Comparison of ENCODE assay signal across 8 mouse cellular contexts in the genomic region with DNA sequence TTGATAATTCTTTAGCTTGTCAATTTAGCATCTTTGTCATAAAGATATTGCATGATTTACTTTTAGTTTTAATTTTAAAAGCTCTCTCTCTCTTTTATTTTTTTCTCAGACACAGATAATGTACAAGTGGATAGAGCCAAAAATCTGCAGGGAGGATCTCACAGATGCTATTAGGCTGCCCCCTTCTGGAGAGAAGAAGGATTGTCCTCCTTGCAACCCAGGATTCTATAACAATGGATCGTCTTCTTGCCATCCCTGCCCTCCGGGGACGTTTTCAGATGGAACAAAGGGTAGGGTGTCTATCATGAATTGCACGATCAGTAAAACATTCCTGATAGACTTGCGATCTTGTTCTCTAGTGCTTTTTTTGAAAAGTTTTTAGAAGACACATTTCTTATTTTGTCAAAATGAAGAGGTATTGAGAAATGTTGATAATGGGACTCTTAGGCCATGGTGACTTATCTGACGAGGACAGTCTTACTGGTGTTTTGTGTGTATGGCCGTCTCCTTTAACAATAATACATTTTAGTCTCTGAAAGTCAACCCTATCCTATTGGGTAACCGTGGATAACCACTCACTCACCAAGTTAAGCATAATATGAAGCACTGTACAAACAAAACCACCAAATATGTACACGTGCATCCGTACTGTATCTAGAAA.
A peak's percentile ranks its signal among the peaks of the same experiment; 100 is the strongest.
DNase-seq lines count a peak whose midpoint lies in the region; ATAC-seq and TF ChIP-seq lines count a peak whose summit lies in the region.

No protein-coding gene starts in this region.

- no peaks in the 10 kb centered on the region for H3K9me3 ChIP-seq in G1E (replicated peaks)

- no peaks in the 10 kb centered on the region for H3K4me1 ChIP-seq in G1E (ENCODE audit: insufficient read depth, low read depth, low read length)

- H3K27me3 ChIP-seq in G1E (ENCODE audit: insufficient read depth, low read length), result no peaks in the 10 kb centered on the region

- no peaks in the 10 kb centered on the region for H3K36me3 ChIP-seq in G1E (replicated peaks)

- intact Hi-C loops in heart, postnatal 10 days (cut with DNase I), result loop anchor here (2.0 to 10.0 kb wide), 3 partner anchors 259 to 485 kb away; no protein-coding TSS in a partner anchor
- intact Hi-C loops in left cerebral cortex, adult 2 months (cut with DNase I), result loop anchor here (1.0 to 10.0 kb wide), 2 partner anchors 258 to 353 kb away; no protein-coding TSS in a partner anchor

- ATAC-seq in G1E (ENCODE audit: extremely low read depth, insufficient number of reproducible peaks, low FRiP score, poor library complexity, severe bottlenecking), result no peak

- DNase-seq in heart, postnatal 10 days, result peak; percentile 24 to 47
- no peak for DNase-seq in heart, adult 11 months
- no peak for DNase-seq in G1E (ENCODE audit: low spot score)
- DNase-seq in cerebellum, adult 8-10 months, result peak; percentile 57
- DNase-seq in frontal cortex, postnatal 10 days (ENCODE audit: low spot score in 2 of 2), result peak; percentile 17 to 21
- peak; percentile 28 to 40 for DNase-seq in left cerebral cortex, adult 2 months (ENCODE audit: extremely low spot score in 1 of 2, low spot score in 2 of 2)
- peak; percentile 28 for DNase-seq in neural tube, embryonic 10.5 days (ENCODE audit: extremely low spot score, low spot score)
- DNase-seq in thymus, postnatal 25 days, result no peak

- H3K27ac ChIP-seq in left cerebral cortex, adult 2 months, result no peak overlapping the region

- no peak overlapping the region for H3K4me3 ChIP-seq in G1E (ENCODE audit: low read depth, low read length)
- H3K4me3 ChIP-seq in left cerebral cortex, adult 2 months, result no peak overlapping the region

- TF ChIP-seq CTCF in G1E (IDR thresholded peaks at IDR 0.05; ENCODE audit: low read depth, low read length), result 0 out of 2 replicates have a peak, but pooled peaks have one; percentile 11
- TF ChIP-seq CTCF in left cerebral cortex, adult 2 months (IDR thresholded peaks at IDR 0.05), result peak; percentile 94

Comparison
In these comparisons a context has a peak if more than half of its experiments do, and no peak if none do; other contexts are left out.
1. DNase-seq: peak in heart, postnatal 10 days (2 of 2), cerebellum, adult 8-10 months (single experiment), frontal cortex, postnatal 10 days (2 of 2), left cerebral cortex, adult 2 months (2 of 2) and neural tube, embryonic 10.5 days (single experiment); none in heart, adult 11 months (single experiment), G1E (single experiment) and thymus, postnatal 25 days (single experiment).